Mouse (Mus musculus) urinary bladder, postnatal 10 days (tissue): ENCODE data around the gene Ffar3.
"Not testable (repeated sequence)": the region's sequence is repeated elsewhere in the genome, so short reads cannot be mapped to it uniquely, and the experiment has no call there.

Source experiments
- DNase-seq: peaks from one replicate; pipeline ENCODE4 v3.0.0; 2022; ENCODE audit warnings: low spot score

Gene Ffar3

GRCm38 (mm10) chr7:30844676-30845297 is 11.2 kb downstream of the Ffar3 start:
- DNase-seq = no peak

GRCm38 (mm10) chr7:30842092-30842491 is 13.9 kb downstream of the Ffar3 start:
- DNase-seq = no peak

GRCm38 (mm10) chr7:30841379-30841778 is 14.6 kb downstream of the Ffar3 start:
- no peak for DNase-seq

- no peak for DNase-seq
These were observed 15.7 kb downstream of the Ffar3 start for GRCm38 (mm10) chr7:30840306-30840705.

GRCm38 (mm10) chr7:30837277-30837676 is 18.7 kb downstream of the Ffar3 start:
- no peak for DNase-seq

GRCm38 (mm10) chr7:30832684-30833083 is 23.3 kb downstream of the Ffar3 start:
- DNase-seq = not testable (repeated sequence)

- DNase-seq = no peak
These were observed 23.7 kb downstream of the Ffar3 start for GRCm38 (mm10) chr7:30832261-30832660.

GRCm38 (mm10) chr7:30829428-30829827 is 26.6 kb downstream of the Ffar3 start:
- DNase-seq = no peak

GRCm38 (mm10) chr7:30828871-30829270 is 27.1 kb downstream of the Ffar3 start:
- DNase-seq = not testable (repeated sequence)

GRCm38 (mm10) chr7:30826660-30827059 is 29.3 kb downstream of the Ffar3 start:
- no peak for DNase-seq

GRCm38 (mm10) chr7:30824306-30824705 is 31.7 kb downstream of the Ffar3 start:
- DNase-seq = no peak

- no peak for DNase-seq
These were observed 32.3 kb downstream of the Ffar3 start, which contains the start of gene Ffar2 for GRCm38 (mm10) chr7:30823675-30824074. Gene Ffar2, minus strand, starts transcription at chr7:30823775.

GRCm38 (mm10) chr7:30821532-30821931 is 34.4 kb downstream of the Ffar3 start:
- DNase-seq = no peak

- DNase-seq = no peak
These were observed 35.0 kb downstream of the Ffar3 start for GRCm38 (mm10) chr7:30820854-30821445.

- DNase-seq = no peak
These were observed 35.8 kb downstream of the Ffar3 start for GRCm38 (mm10) chr7:30820131-30820530.

GRCm38 (mm10) chr7:30812291-30812807 is 43.6 kb downstream of the Ffar3 start:
- no peak for DNase-seq

- no peak for DNase-seq
These were observed 44.2 kb downstream of the Ffar3 start for GRCm38 (mm10) chr7:30811757-30812290.

GRCm38 (mm10) chr7:30810319-30810718 is 45.7 kb downstream of the Ffar3 start:
- no peak for DNase-seq

GRCm38 (mm10) chr7:30805924-30806323 is 50.1 kb downstream of the Ffar3 start:
- no peak for DNase-seq
